Mouse (Mus musculus) cerebellum, adult 11 months (tissue): Measurements from ENCODE around the gene Dram1.

ENCODE experiments used
- DNase-seq: peaks from one replicate; pipeline ENCODE4 v3.0.0; 2022

Gene Dram1

DNA sequence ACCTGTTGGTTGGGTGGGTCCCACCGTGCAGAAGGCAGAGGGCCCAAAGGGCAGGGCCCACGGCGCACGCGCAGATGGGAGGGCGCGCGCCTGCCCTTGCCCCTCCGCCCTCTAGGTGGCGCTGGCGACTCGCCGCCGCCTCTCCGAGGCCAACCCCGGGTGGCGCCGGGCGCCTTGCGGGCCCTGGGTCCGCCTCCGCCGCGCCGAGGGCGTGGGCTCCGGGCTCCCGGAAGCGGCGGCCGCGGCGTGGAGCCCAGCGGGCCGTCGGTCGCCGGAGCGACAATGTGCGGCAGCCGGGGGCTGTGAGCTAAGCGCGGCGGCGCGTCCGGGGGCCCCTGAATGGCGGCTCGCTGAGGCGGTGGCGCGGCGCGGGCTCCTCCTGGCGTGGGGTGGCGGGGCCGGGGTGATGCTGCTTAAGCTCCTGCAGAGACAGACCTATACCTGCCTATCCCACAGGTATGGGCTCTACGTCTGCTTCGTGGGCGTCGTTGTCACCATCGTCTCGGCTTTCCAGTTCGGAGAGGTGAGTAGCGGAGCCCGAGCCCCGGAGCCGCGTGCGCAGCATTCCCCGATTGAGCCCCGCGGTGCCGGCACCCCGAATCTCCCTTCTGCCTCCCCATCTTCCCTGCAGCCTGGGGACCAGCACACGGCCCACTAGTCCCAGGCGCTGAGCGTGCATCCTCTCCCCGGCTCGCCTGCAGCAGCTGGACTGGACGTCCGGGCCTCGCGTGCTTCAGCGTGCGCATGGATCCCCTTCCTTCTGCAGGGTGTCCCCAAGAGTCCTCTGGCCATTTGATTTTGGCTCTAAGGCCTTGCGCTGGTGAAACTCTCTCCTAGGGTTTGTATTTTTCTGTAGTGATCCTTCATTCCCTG is at the start of gene Dram1, which contains the start of gene Gnptab:
Gene Dram1 (minus strand): TSS at position 68 of the 873 bp plus-strand sequence.
Gene Gnptab (plus strand): TSS at position 120 of the 873 bp plus-strand sequence.
- DNase-seq, result peak; percentile 90

DNA sequence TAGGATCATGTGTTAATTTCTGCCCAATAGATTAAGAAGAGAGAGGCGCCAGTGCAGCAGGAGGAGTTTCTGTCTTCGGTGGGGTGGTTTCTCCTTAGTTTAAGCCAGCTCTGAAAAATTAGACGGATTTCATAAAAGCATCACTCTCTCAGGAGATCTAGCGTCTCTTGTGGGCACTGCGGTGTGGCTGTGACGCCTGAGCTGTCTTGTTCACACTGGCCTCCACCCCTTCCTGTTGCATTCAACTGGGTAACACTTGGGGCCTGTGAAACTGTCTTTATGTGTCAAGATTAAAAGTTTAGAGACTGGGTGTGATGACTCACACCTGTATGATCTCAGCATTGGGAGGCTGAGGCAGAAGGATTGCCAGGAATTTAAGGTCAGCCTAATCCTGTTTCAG is 49.1 kb upstream of the Dram1 start:
- DNase-seq, result no peak

DNA sequence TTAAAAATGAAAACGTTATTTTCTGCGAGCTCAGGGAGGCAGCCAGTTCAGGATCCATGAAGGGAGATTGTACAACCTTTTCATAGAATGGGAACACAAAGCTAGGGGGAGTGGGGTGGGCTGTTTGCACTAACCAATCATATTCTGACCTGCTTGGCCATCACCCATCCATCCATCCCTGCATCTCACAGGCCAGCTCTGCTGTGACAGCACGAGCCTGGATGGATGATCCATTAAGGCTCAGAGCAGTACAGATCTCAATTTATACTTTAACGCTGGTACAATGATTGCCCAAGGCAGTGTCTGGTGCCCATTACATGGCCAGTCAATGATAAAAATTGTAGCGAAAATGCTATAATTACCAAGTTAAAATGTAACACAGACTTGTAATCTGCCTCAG is 48.0 kb upstream of the Dram1 start:
- no peak for DNase-seq

DNA sequence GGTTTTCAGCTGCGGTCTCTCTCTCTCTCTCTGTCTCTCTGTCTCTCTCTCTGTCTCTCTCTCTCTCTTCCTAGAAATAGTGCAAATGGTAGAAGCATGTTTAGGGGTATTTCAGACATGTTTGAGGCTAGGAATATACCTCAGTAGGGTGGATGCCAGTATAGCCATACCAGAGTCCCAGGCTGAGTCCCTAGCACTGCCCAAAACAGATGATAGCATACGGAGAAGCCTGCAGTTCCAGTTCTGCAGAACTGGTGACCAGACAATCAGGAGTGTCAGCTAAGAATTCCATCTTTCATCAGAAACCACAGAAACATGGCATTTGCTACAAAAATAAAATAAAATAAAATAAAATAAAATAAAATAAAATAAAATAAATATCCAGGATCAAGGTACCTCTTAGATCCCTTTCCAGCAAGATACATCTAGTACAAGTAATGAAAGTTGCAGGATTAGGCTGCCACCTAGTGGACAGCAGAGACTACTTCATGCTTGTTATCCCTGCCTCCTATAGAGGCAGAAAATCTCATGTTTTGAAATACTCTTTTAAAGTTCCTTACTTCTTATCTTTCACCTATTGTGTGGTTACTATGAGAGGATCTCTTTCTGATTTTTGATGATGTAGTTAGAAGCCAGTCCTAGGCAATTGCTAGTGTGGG is 47.4 kb upstream of the Dram1 start:
- DNase-seq, result peak; percentile 42

DNA sequence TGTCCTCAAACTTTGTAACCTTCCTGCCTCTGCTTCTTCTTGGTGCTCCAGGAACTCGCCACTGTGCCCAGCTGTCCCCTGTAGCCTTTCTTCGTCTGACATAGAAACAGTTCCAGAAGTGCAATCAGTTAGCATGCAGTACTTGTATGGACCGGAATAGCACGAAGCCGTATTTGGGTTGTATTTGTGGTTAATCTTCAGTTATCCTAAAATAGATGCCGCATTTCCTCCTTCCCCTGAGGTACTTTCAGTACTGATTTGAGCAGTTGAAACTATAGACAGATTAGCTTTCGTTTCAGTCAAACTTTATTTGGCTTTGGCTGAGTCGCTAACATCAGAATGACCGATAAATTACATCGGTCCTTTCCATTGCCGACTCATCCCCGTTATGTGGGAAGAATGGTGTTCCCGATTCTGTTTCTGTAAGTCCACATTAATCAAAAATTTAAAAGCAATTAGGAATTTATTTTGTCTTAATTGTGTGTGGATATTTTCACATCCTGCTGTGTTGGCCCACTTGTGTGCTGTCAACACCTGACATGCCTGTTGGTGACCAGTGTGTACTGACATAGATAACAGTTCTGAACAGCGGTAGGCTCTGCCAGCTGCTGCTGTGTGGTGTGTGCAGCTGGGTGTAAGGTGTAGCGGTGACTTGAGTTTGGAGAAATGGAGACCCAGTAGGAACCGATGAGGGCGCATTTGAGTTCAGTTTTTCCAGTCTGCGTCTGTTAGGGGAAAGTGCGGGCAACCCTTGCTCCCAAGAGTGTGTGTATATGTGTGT is 42.0 kb upstream of the Dram1 start:
- DNase-seq, result no peak

DNA sequence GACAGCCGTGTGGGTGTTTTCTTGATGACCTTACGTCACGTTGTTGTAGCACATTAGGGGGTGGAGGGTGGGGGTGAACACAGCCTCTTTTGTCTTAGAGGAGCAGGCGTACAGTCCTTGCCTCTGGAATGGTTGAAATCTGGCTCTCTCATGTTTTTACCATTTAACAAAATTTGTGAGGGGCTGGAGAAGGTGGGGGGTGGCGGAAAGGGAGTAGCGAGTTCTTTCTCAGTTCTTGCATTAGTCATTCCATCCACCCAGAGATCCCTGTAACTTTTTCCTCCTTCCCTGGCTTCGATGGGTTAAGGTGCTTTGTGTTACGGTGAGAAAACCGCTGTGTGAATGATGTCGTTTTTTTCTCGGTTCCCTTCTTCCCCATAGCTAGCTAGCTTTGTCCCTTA is 41.3 kb upstream of the Dram1 start:
- no peak for DNase-seq

DNA sequence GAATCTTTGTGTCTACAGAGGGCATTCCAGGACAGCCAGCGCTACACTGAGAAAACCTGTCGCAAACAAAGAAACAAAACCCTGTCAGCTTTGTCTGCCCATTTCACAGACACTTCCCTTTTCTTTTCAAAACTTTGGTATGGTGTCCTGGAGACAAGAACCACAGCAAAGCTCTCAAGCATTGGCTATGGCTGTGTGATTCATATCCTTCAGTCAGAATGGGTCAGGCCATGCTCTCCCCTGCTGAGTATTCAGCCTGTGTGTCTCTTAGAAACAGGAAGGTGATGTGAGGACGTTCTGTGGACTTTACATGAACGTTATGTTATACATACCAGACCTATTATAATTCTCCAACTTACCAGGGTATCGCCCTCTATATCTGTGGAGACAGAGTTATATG is 38.8 kb upstream of the Dram1 start:
- no peak for DNase-seq

DNA sequence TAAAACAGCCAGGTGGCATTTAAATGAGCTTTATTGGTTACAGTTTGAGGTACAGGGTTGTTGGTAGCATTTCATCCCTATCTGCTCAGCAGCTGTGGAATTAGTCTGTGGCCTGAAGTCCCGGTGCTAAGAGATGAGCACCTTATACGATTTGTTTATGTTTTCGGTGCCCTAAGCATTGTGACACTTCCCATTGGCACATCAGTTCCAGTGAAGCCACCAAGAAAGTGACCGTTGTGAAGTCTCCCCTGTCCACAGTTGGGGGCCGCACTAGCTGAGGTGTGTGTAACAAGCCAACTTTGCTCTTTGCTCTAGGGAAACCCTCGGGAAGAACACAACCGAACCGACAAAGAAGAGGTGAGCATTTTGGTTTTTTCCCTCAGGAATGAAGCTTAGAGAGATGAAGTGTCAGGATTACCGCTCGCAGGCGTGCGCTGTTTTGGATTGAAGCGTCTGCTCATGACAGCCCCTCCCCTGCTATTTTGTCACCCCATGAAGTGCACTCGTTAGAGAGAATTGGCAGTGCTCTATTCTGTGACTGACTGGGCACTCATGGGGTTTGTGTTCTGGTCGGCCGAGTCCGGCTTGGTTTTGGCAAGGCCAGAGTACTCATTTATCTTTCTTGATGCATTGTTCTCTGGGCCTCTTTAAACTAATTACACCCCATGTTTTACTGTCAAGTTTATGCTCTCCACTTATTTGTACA is 33.6 kb upstream of the Dram1 start:
- DNase-seq, result no peak

DNA sequence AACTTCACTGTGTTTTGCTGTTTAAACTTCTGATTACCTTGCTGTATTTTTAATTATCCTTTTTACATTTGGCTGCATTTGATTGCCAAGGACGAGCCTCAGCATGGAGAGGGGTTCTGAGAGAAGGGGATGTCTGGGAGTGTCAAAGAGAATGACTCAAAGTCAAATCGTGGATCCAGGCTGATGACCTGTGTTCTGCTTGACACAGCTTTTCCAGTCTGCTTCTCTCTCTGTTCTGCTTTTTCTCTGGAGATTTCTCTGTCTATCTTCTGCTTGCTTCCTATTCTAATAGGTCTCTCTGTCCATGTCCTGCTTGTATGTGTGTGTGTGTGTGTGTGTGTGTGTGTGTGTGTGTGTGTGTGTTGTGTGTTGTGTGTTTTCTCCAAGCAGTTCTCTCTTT is 30.9 kb upstream of the Dram1 start:
- DNase-seq, result no peak

DNA sequence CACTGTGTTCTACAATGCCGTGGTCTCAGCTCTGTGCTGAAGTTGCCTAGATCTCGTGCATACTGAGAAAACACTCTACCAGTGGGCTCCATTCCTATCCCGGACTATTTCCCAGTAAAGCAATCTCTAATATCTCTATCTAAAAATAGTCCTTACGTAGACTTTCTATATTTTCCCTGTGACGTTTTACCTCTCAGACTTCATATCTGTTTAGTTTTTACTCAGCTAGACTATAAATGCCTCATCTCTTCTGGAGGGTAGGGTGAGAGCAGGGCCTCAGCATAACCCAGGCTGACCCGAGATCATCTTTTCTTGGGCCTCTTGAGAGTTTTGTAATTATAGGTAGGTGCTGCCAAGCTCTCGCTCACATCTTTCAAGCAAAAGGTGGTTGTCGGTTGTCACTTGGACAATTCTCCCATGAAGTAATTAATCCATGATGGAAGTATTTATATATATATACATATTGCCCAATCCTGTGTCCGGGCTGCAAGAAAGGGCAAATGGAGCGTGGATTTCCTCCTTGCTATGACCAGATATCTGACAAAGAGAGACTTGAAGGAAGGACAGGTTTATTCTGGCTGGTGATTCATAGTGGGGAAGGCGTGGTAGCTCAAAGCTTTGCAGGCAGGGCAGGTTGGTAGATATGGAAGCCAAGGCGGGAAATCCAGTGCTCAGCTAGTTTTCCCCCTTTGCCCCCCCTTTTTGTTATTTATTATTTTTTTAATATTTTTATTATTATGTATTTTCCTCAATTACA is 29.2 kb upstream of the Dram1 start:
- DNase-seq, result no peak

DNA sequence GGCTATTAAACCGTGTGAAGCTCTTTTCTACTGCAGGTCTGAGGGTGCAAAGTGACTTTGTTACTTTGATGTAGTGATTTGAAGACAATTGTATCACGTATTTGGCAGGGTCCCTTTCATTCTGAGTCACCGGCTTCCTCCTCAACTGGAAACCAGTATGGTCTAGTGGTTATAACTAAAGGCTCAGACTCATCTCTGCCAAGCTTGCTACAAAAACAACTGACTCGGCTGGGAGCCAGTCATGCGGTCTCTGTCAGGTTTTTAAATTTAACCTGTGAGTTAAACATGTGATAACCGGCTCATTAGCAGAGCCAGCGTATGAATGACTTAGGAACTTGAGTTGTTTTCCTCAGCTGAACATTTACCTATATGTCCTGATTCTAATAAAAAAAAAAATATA is 26.9 kb upstream of the Dram1 start:
- no peak for DNase-seq

DNA sequence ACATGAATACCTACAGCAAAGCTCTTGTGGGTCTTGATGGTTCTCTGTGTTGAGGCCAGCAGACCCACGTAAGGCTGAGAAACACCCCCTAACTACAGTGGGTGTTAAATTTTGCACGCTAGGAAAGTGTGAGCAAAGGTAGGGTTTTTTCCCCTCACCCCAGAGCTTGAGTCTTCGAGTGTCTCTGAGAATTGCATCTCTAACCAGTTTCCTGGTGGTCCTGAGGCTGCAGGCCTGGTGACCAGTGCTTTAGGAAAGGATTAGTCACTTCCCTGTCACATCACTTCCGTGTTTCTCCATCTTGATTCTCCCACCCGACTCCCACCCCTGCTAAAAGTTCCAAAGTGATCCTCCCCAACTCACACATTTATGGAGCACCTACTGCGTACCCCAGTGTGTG is 25.3 kb upstream of the Dram1 start:
- no peak for DNase-seq

DNA sequence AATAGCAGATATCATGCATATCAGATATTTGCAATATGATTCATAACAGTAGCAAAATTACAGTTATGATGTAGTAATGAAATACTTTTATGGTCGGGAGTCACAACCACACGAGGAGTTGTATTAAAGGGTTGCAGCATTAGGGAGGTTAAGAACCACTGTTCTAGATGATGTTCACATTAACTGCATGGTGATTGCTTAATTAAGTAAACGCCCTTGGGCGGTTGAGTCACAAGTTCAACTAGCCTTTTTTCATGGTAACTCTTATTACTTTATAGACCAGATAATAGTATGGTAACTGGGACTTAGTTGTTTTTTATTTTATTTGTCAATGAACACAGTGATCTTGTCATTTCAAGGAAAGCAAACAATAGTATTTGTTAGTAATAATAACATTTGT is 24.1 kb upstream of the Dram1 start:
- DNase-seq, result no peak

DNA sequence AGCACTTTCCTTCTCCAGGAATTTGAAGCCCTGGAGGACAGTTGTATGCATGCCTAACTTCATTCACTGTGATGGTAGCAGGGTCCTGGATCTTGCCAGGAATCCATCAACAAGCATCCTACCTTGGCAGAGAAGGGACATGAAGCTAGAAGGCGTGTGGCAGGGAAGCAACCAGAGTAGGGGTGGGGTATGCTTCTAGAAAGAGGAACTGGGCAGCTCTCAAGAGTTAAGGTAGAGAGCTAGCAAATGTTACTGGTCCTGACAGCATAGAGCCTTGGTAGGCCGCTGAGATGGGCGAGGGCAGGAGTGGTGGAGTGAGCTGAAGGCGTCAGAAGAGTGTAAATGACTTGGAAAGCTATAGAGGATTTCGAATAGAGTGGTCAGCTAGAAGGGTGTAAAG is 20.4 kb upstream of the Dram1 start:
- no peak for DNase-seq

DNA sequence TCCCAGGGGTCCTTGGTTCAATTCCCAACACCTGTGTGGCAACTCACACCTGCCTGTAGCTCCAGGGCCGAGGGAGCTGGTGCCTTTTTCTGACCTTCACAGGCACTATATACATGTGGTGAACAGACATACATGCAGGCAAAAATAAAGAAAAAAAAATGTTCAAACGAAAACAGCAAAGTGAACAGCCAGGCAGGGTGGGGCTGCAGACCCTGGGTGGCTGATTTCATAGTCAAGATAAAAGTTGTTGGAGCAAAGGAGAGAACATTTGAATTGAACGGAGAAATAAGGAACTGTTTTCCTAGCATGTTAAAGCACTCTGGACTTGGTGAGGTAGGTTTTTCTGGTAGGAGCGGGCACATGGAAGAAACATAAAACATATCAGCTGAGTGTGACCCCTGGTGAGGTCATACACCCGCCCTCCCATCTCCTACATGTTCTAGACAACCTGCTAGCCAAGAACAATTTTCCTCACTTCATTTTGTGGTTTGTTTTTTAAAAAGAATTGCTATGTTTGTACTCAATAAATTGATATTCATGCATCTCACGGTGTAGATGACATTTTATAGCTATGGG is 19.9 kb upstream of the Dram1 start:
- DNase-seq, result no peak

DNA sequence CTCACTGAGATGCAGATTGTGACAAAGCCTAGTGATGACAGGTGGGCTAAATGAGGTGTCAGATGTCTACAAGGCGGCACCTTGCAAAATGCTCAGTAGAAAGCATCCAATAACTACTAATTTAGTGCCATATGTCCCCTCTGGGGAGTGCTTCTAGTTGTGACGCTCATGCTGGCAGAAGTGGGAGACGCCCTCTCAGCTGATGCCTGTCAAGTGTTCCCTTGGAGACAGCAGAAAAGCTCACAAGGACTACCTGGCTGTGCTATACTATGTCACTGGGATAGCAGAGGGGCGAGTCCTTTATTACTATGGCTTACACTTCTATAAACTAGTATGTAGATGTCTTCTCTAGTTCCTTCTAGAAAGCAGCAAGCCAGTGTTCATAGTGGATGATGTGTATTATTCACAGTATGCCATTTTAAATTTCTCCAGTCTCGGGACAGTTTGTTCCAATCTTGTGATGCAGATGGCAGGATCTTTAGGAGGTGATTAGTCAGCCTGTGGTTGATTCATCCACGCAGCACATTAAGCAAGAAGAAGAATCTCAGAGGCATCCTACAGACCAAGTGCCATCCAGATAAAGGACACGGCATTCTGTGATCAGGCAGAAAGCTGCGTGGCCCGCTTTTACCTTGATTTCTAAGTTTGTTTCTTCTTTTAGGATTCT is 13.4 kb upstream of the Dram1 start:
- no peak for DNase-seq

DNA sequence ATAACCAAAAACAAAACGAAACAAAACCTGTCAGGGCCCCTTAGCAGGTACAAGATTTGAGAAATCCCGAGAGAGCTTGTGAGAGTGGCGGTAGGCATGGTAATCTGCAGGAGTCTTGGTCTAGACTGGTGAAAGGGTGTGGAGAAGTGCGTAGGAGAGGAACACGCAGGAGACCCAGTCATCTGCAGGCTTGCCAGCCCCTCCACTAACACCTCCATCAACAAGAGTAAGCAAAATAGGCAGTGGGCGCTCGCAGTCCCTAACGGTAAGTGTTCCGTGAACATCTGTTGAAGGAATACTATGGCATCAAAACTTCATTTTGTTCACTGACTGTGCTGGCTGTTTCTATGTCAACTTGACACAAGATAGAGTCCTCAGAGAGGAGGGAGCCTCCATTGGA is 12.6 kb upstream of the Dram1 start:
- DNase-seq, result no peak

DNA sequence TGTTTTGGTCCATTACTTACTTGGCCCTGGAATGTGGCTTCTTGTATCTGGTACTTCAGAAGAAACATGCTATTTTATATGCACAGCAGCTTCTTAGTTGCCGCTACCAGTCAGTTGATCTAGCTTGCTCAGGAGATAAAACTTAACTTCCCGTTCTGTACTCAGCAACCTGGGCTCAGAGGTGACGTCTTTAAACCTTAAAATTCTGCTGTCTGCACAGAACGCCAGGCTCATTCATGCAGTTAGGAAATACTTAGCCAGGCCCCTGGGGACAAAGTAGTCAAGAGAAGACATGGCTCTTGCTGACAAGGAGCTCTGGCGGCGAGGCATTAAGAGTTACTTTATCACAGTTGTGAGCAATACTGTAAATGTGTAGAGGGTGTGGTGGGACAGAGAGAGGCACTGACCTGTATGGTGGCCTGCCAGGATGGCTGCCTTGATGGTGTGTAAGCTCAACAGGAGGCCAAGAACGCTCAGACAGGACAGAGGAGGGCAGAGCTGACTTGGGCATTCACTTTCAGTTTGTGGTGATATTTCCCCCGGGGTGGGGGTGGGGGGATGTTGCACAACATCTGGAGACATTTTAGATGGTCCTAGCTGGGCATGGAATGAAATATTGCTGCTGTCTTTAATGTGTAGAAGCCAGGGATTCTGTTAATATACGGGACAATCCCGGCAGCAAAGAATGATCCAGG is 11.4 kb upstream of the Dram1 start:
- DNase-seq, result no peak

DNA sequence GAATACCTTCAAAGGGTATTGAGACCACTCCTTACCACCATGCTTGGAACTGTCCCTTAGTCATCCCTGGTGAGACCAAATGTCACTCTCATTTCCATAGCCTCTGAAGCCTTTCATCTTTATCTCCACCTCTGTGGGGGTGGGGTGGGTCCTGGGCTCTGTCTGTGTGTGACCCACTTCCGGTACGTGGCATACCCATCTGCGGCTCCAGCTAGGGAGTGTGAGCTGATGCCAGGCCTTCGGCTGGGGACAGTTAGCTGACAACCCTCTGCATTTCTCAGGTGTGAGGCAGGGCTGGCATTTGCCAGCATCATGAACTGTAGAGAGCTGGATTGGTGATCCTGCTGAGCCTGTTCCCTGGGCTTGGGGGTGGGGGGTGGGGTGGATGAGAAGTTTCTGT is 10.7 kb upstream of the Dram1 start:
- no peak for DNase-seq

DNA sequence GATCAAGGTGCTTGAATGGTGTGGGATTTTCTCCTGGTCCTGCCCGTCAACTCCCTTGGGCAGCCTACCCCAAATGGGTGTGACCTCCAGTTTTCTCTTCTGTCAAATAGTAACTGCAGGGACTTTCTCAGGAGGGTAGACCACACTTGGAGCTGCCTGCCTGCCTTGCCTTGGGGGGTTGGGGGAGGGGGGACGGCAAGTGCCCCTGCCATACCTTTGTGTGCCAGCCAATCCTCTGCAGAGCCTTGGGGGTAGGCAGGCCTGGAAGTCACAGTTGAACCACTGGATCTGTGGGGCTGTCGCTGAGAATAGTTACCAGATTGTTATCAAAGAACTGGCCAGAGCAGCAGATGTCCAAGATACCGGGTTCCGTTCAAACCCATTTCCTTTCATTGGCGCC is 7.4 kb upstream of the Dram1 start:
- no peak for DNase-seq

DNA sequence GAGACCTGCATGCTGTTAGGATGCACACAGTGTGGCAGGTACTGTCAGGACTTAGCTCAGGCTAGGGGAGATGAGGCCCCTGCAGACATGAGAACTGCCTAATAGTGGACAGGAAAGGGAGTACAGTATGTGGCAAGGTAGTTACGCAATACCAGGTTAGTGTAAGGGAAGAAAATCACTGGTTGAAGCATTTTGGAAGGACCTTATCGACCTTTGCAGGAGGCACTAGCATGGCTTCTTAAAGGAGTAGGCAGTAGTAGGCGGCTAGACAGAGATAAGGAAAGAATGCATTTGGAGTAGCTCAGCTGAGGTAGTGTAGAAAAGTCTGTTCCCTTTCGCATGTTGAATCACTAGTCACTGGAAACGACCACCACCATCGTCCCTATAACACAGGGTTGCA is 6.9 kb upstream of the Dram1 start:
- DNase-seq, result no peak
